Mouse (Mus musculus) midbrain, embryonic 11.5 days (tissue): ENCODE data around the gene Cxcl12. TPM values are rescaled to one million over a fixed set of nuclear protein-coding genes. Genes with fewer than 3 reads are reported as not detected.

Experiments used
- ATAC-seq: fragments of 200-750 bp; cut with Nextera tagmentation; 2 replicates; pipeline ENCODE4 v1.8.0; 2017; ENCODE audit warnings: moderate TSS enrichment, moderate library complexity; ENCODE audit not compliant: low FRiP score
- DNase-seq: peaks from one replicate; pipeline ENCODE4 v3.0.0; 2015; ENCODE audit warnings: low spot score; ENCODE audit errors: missing footprints
- H3K27ac ChIP-seq: fragments of 300-500 bp; sonication (generic); 2 replicates; pipeline ENCODE4 v1.5.1; 2014; ENCODE audit warnings: low read depth, low read length
- H3K27me3 ChIP-seq: fragments of 300-500 bp; sonication (generic); 2 replicates; pipeline ENCODE4 v1.6.1; 2014; ENCODE audit warnings: mild to moderate bottlenecking, low read length, moderate library complexity, mixed read lengths; ENCODE audit not compliant: control insufficient read depth, insufficient read depth
- H3K36me3 ChIP-seq: fragments of 300-500 bp; sonication (generic); 2 replicates; pipeline ENCODE4 v1.6.1; 2014; ENCODE audit warnings: mild to moderate bottlenecking, low read length, moderate library complexity, mixed read lengths; ENCODE audit not compliant: control insufficient read depth, insufficient read depth
- H3K4me1 ChIP-seq: fragments of 300-500 bp; sonication (generic); 2 replicates; pipeline ENCODE4 v1.6.1; 2014; ENCODE audit warnings: low read length; ENCODE audit not compliant: control insufficient read depth, insufficient read depth
- H3K4me2 ChIP-seq: fragments of 300-500 bp; sonication (generic); 2 replicates; pipeline ENCODE4 v1.6.1; 2014; ENCODE audit warnings: mild to moderate bottlenecking, moderate library complexity
- H3K4me3 ChIP-seq: fragments of 300-500 bp; sonication (generic); 2 replicates; pipeline ENCODE4 v1.5.1; 2014; ENCODE audit warnings: low read depth, low read length
- H3K9ac ChIP-seq: fragments of 300-500 bp; sonication (generic); 2 replicates; pipeline ENCODE4 v1.6.1; 2014; ENCODE audit warnings: low read length
- H3K9me3 ChIP-seq: fragments of 300-500 bp; sonication (generic); 2 replicates; pipeline ENCODE4 v1.6.1; 2016; ENCODE audit warnings: low read length; ENCODE audit not compliant: control insufficient read depth
- WGBS: fragments of 180-500 bp; shearing (Covaris S2); extraction: QIAGEN DNeasy Blood & Tissue Kit; methylation state at CpG from one replicate; pipeline ENCODE4 v1.1.7; 2014; 5-methylcytosine and 5-hydroxymethylcytosine counted together
- polyA plus RNA-seq: library from polyadenylated mRNA; unstranded; fragments of >200 nt; fragmentation: Nextera tagmentation; extraction: Ambion mirVana; gene quantifications from 2 replicates; pipeline ENCODE4 v1.2.1, GENCODE M21; 2014

The Cxcl12 gene
- polyA plus RNA-seq, 1 experiment from 2014 or later, result 70.9 TPM

DNA sequence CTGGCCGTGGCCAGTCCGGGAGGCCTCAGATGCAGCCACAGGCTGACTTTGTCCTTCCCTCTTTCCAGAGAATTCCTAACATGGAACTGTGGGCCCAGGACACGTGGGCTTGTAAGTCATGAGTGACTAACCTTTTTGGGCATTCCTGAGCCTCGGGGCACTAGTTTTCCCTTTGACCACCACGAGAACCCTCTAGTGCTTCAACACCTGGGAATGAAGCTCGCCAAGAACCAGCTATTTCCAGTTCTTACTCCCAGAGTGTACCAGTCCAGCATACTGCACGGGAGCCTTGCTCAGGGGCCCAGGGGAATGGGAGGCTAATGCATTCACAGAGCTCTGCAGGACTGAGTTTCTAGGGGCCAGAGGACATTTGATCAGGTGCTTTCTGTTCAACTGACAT, 24.3 kb downstream of the Cxcl12 start:
- WGBS, result 88% methylated on average over 7 of the region's 7 CpGs
- Histone ChIP-seq H3K36me3 (no peaks in the 10 kb centered on the region), H3K9ac (no peak overlapping the region), H3K4me2 (no peak overlapping the region), H3K4me1 (no peaks in the 10 kb centered on the region), H3K27me3 (no peaks in the 10 kb centered on the region), H3K27ac (no peak overlapping the region), H3K4me3 (no peak overlapping the region), H3K9me3 (no peaks in the 10 kb centered on the region)
- no peak for DNase-seq
- ATAC-seq, result no peak

GRCm38 (mm10) chr6:117195270-117195669, 26.9 kb downstream of the Cxcl12 start:
- WGBS, result 86% methylated on average over 3 of the region's 3 CpGs
- H3K9me3 ChIP-seq, result no peaks in the 10 kb centered on the region
- DNase-seq, result no peak
- H3K4me3 ChIP-seq, result no peak overlapping the region
- H3K27ac ChIP-seq, result no peak overlapping the region
- H3K4me2 ChIP-seq, result no peak overlapping the region
- H3K27me3 ChIP-seq, result no peaks in the 10 kb centered on the region
- no peak overlapping the region for H3K9ac ChIP-seq
- no peaks in the 10 kb centered on the region for H3K4me1 ChIP-seq
- H3K36me3 ChIP-seq, result no peaks in the 10 kb centered on the region
- no peak for ATAC-seq

- no peak overlapping the region for H3K9ac ChIP-seq
- H3K9me3 ChIP-seq, result no peaks in the 10 kb centered on the region
- H3K36me3 ChIP-seq, result no peaks in the 10 kb centered on the region
- H3K4me1 ChIP-seq, result no peaks in the 10 kb centered on the region
- WGBS, result 65% methylated on average over 4 of the region's 4 CpGs
- H3K27ac ChIP-seq, result no peak overlapping the region
- no peak for ATAC-seq
- DNase-seq, result no peak
- no peak overlapping the region for H3K4me3 ChIP-seq
- H3K4me2 ChIP-seq, result no peak overlapping the region
- H3K27me3 ChIP-seq, result no peaks in the 10 kb centered on the region
Observed at GRCm38 (mm10) chr6:117198871-117199270, 30.5 kb downstream of the Cxcl12 start.

- Histone ChIP-seq H3K27me3 (no peaks in the 10 kb centered on the region), H3K9me3 (no peaks in the 10 kb centered on the region), H3K4me1 (no peaks in the 10 kb centered on the region), H3K4me2 (no peak overlapping the region), H3K27ac (no peak overlapping the region), H3K4me3 (no peak overlapping the region), H3K36me3 (no peaks in the 10 kb centered on the region), H3K9ac (no peak overlapping the region)
- 22% methylated on average over 2 of the region's 2 CpGs for whole genome bisulfite sequencing
- ATAC-seq (no peak), DNase-seq (no peak)
Observed at GRCm38 (mm10) chr6:117199718-117200117, 31.4 kb downstream of the Cxcl12 start.

DNA sequence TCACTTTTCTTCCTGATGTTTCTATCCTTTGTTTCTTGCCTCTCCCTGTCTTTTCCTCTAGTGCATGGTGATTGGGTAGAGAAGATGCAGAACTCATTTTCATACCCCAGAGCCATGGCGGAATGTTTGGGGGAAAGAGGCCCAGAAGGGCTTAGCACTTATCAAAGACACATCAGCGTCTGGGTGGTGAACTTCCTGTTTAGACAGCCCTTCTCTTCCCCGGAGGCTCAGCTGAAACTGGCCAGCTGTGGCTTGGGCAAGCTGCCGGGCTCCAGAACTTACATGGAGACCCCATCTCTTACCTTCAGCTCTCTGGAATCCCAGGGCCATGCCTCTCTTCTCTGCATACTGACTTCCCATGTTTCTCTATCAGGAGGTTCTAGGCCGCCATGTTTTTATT, 32.6 kb downstream of the Cxcl12 start:
- WGBS, result 79% methylated on average over 5 of the region's 5 CpGs
- ATAC-seq (no peak), DNase-seq (no peak)
- no peaks in the 10 kb centered on the region for H3K36me3 ChIP-seq
- H3K4me2 ChIP-seq, result no peak overlapping the region
- H3K9me3 ChIP-seq, result no peaks in the 10 kb centered on the region
- H3K9ac ChIP-seq, result no peak overlapping the region
- no peak overlapping the region for H3K4me3 ChIP-seq
- no peaks in the 10 kb centered on the region for H3K4me1 ChIP-seq
- no peak overlapping the region for H3K27ac ChIP-seq
- no peaks in the 10 kb centered on the region for H3K27me3 ChIP-seq

DNA sequence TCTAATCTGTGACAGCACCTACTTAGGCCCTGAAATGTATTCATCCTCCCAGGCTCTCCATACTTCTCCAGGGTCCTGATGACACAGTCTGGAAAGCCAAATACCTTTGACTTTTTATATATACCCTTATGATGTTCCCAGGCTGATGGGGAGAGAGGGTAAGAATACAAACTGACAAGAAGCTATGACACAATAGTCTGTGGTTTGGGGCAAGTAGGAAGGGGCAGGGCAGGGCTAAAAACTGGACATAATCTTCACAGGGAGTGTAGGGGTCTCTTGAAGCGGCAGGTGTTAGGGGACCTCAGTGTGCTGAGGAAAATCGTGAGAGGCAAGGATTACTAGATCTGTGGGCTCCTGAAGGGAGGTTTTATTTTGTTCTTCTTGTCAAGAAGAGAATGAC, 33.1 kb downstream of the Cxcl12 start:
- Histone ChIP-seq H3K4me1 (no peaks in the 10 kb centered on the region), H3K4me2 (no peak overlapping the region), H3K4me3 (no peak overlapping the region), H3K27me3 (no peaks in the 10 kb centered on the region), H3K27ac (no peak overlapping the region), H3K36me3 (no peaks in the 10 kb centered on the region), H3K9ac (no peak overlapping the region), H3K9me3 (no peaks in the 10 kb centered on the region)
- no peak for ATAC-seq
- 93% methylated on average over 2 of the region's 2 CpGs for WGBS
- no peak for DNase-seq

DNA sequence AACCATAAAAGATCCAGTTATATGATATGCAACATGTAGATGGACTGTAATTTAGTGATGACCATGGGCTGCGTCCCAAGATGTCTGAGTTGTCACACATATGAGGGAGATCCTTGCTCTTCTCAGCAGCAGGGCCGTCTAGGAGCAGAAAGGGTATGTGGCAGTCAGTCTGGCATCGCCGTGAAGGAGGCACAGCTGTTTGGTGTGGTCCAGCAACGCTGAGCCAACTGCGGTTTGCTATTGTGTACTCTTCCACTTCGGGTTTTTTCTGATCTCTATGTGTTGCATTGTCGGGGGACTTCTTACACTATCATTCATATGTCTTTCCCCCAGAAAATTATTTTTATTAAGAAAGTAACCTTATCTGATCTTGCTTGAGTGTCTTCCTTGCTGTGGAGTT, 33.5 kb downstream of the Cxcl12 start:
- DNase-seq, result no peak
- H3K9me3 ChIP-seq, result no peaks in the 10 kb centered on the region
- no peak for ATAC-seq
- no peaks in the 10 kb centered on the region for H3K27me3 ChIP-seq
- no peak overlapping the region for H3K9ac ChIP-seq
- no peaks in the 10 kb centered on the region for H3K36me3 ChIP-seq
- WGBS, result 90% methylated on average over 8 of the region's 8 CpGs
- H3K27ac ChIP-seq, result no peak overlapping the region
- H3K4me2 ChIP-seq, result no peak overlapping the region
- H3K4me1 ChIP-seq, result no peaks in the 10 kb centered on the region
- no peak overlapping the region for H3K4me3 ChIP-seq

DNA sequence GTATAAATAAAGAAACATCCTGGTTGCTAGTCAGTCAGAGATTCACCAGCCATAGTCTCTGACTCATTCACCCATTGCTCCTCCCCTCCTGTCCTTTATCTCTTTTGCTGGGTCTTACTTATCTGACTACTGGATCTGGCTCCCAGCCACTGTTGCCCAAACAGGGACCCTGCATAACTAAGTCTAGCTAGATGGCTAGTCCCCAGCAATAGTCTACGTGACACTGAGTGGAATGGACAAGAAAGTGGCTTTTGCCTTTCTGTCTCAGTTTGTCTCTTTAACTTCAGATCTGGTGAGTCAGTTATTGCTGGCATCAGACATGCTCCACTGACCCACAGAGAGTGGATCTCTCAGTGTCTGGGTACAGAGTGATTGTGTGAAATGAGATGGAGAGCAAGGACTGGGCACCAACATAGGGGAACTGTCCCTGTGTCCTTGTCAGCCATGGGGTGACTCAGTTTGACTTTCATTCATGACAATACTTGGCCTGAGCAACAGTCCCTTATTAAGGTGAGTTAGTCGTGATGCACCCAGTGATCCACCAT, 34.6 kb downstream of the Cxcl12 start:
- 93% methylated on average over 2 of the region's 2 CpGs for WGBS
- ATAC-seq, result no peak

DNA sequence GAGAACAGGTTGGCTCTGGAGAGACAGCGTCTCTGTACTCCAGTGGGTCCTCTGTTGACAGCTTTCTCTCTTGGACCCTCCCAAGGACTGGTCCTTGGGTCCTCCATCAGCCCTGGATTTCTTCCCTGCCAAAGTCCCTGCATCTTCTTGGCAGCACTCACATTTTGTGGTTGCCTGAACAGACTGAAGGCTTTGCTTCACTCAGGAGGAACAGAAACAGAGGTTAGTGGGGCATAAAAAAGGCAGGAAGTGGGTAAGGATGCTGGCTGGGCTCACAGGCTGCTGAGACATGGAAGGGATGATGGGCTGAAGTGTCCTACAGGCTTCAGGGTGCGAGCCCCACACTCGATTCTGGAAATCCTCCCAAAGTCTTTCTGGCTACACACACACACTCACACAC, 35.8 kb downstream of the Cxcl12 start:
- ATAC-seq, result no peak
- Histone ChIP-seq H3K9ac (no peak overlapping the region), H3K27ac (no peak overlapping the region), H3K9me3 (no peaks in the 10 kb centered on the region), H3K4me1 (no peaks in the 10 kb centered on the region), H3K4me2 (no peak overlapping the region), H3K27me3 (no peaks in the 10 kb centered on the region), H3K36me3 (no peaks in the 10 kb centered on the region), H3K4me3 (no peak overlapping the region)
- WGBS, result 95% methylated on average over 3 of the region's 3 CpGs
- DNase-seq, result no peak

More for the DNA sequence above, 34.6 kb downstream of the Cxcl12 start:
- H3K4me2 ChIP-seq, result no peak overlapping the region
- no peaks in the 10 kb centered on the region for H3K9me3 ChIP-seq
- DNase-seq, result no peak
- H3K9ac ChIP-seq, result no peak overlapping the region
- H3K27me3 ChIP-seq, result no peaks in the 10 kb centered on the region
- no peaks in the 10 kb centered on the region for H3K36me3 ChIP-seq
- H3K27ac ChIP-seq, result no peak overlapping the region
- H3K4me1 ChIP-seq, result no peaks in the 10 kb centered on the region
- no peak overlapping the region for H3K4me3 ChIP-seq

GRCm38 (mm10) chr6:117206834-117207233, 38.5 kb downstream of the Cxcl12 start:
- H3K9ac ChIP-seq, result no peak overlapping the region
- no peak overlapping the region for H3K4me2 ChIP-seq
- H3K36me3 ChIP-seq, result no peaks in the 10 kb centered on the region
- H3K4me3 ChIP-seq, result no peak overlapping the region
- H3K9me3 ChIP-seq, result no peaks in the 10 kb centered on the region
- no peak for DNase-seq
- no peaks in the 10 kb centered on the region for H3K27me3 ChIP-seq
- no peaks in the 10 kb centered on the region for H3K4me1 ChIP-seq
- no peak for ATAC-seq
- 77% methylated on average over 2 of the region's 2 CpGs for WGBS
- H3K27ac ChIP-seq, result no peak overlapping the region
